Mouse (Mus musculus): ENCODE measurements around the gene Olfr849.

DNA sequence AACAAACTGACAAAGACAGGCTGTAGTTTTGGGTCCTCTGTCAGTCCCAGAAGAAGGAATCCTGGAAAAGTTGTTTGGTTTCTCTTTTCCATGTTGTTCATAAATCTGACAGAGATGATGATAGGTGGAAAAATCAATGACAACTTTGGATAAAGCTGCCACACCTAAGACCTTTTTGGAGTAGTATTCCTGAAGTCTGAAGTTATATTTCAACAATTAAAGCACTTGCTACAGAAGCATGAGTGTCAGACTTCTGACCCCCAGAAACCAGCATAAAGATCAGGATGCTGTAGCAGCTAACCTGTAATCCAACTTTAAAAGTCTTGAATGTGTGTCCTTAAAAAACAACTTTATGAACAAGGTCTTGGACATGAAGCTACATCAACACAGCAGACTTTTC, 38.1 kb downstream of the Olfr849 start, which contains the start of gene Olfr850:
- no peak for TF ChIP-seq CTCF (IDR thresholded peaks at IDR 0.05; ENCODE audit: borderline replicate concordance, control insufficient read depth, extremely low read depth, insufficient read depth, low read length, poor library complexity)
- no peak for TF ChIP-seq POLR2A (IDR thresholded peaks at IDR 0.05; ENCODE audit: control insufficient read depth, extremely low read depth, insufficient read depth, low read length, poor library complexity)
